Mouse (Mus musculus) limb, embryonic 11.5 days (tissue): Measurements from ENCODE around the gene Clec18a. TPM values are rescaled to one million over a fixed set of nuclear protein-coding genes. Genes with fewer than 3 reads are reported as not detected.

Experiments used
- ATAC-seq: fragments of 200-750 bp; cut with Nextera tagmentation; 2 replicates; pipeline ENCODE4 v1.8.0; 2017; ENCODE audit warnings: low read depth; ENCODE audit not compliant: insufficient number of reproducible peaks, low FRiP score, low TSS enrichment
- DNase-seq: peaks from one replicate; pipeline ENCODE4 v3.0.0-alpha.2; 2015; ENCODE audit warnings: low spot score
- H3K27ac ChIP-seq: fragments of 300-500 bp; sonication (generic); replicated peaks from 2 replicates; pipeline ENCODE4 v1.5.1; 2014; ENCODE audit warnings: low read depth, mild to moderate bottlenecking, low read length
- H3K27me3 ChIP-seq: fragments of 300-500 bp; sonication (generic); 2 replicates; pipeline ENCODE4 v1.6.1; 2014; ENCODE audit warnings: mild to moderate bottlenecking, low read length, mixed read lengths; ENCODE audit not compliant: control insufficient read depth, insufficient read depth
- H3K36me3 ChIP-seq: fragments of 300-500 bp; sonication (generic); 2 replicates; pipeline ENCODE4 v1.6.1; 2014; ENCODE audit warnings: mild to moderate bottlenecking, low read length, moderate library complexity, mixed read lengths; ENCODE audit not compliant: control insufficient read depth, insufficient read depth
- H3K4me1 ChIP-seq: fragments of 300-500 bp; sonication (generic); 2 replicates; pipeline ENCODE4 v1.6.1; 2014; ENCODE audit warnings: low read length, mixed read lengths; ENCODE audit not compliant: control insufficient read depth, insufficient read depth
- H3K4me2 ChIP-seq: fragments of 300-500 bp; sonication (generic); 2 replicates; pipeline ENCODE4 v1.6.1; 2014; ENCODE audit warnings: low read depth, mild to moderate bottlenecking, moderate library complexity; ENCODE audit not compliant: severe bottlenecking
- H3K4me3 ChIP-seq: fragments of 300-500 bp; sonication (generic); 2 replicates; pipeline ENCODE4 v1.5.1; 2014; ENCODE audit warnings: low read depth, low read length
- H3K9ac ChIP-seq: fragments of 300-500 bp; sonication (generic); 2 replicates; pipeline ENCODE4 v1.6.1; 2014; ENCODE audit warnings: mild to moderate bottlenecking, low read length
- H3K9me3 ChIP-seq: fragments of 300-500 bp; sonication (generic); 2 replicates; pipeline ENCODE4 v1.6.1; 2016; ENCODE audit warnings: low read length; ENCODE audit not compliant: control insufficient read depth
- WGBS: fragments of 180-500 bp; shearing (Covaris S2); extraction: QIAGEN DNeasy Blood & Tissue Kit; methylation state at CpG from one replicate; pipeline ENCODE4 v1.1.7; 2014; 5-methylcytosine and 5-hydroxymethylcytosine counted together
- polyA plus RNA-seq: library from polyadenylated mRNA; unstranded; fragments of >200 nt; fragmentation: Nextera tagmentation; extraction: Ambion mirVana; gene quantifications from 2 replicates; pipeline ENCODE4 v1.2.1, GENCODE M21; 2014

The Clec18a gene
- polyA plus RNA-seq, 1 experiment from 2014 or later, result not detected

DNA sequence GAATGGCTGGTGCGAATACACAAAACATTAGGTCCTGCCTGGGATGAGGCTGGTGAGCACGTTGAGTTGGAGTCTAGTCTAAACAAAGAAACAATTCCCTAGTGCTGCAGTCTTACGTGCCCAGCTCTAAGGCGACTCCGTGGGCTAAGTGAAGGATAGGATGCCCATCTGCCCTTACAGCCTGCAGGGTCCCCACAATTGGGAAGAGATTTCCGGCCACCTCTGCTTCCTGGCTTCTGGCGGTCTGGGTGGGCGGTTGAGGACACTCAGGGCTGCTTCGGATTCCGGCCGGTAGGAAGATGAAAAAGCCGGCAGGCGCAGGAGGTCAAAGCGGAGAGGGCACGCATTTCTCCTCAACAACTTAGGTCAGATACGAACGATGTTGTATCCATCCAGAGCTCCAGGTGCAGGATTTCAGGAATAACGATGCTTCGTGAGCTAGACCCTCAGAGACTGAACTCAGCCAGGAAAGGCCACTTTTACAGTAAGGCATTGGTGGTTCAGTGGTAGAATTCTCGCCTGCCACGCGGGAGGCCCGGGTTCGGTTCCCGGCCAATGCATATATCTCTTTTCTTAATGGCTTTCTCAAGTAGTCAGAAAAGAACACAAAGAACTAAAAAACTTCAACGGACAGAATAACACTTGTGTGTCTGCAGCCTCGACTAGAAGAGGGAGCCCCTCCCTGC, 30.0 kb downstream of the Clec18a start:
- WGBS, result under 1% methylated on average over 27 of the region's 27 CpGs
- Histone ChIP-seq H3K9ac (peak overlapping the region; percentile 28; the same call in 1 of the 2 replicates), H3K36me3 (no peaks in the 10 kb centered on the region; the same call in 1 of the 2 replicates), H3K27me3 (no peaks in the 10 kb centered on the region), H3K27ac (no peak overlapping the region), H3K4me1 (peaks cover 5% of the 10 kb centered on the region; the same call in 1 of the 2 replicates), H3K4me3 (peak overlapping the region; percentile 54), H3K9me3 (no peaks in the 10 kb centered on the region), H3K4me2 (peak overlapping the region; percentile 73)
- ATAC-seq, result peak; percentile 85
- DNase-seq, result peak; percentile 98

DNA sequence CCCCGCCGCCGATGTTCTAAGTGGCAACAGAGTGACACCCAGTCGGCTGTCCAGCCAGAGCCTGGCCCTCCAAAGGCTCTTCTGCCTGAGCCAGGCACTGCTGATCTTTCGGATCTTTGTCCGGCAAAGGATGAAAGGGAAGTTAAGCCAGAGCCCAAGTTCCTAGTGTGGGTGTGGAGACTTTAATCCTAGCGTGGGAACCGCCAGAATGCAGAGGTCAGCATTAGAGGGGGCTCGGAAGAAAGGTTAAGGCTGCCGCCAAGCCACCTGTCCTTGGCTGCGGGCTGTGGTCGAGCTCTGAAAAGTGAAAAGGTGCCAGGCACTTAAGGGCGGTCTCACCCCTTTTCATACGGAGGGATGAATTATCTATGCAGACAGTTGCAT, 30.5 kb downstream of the Clec18a start:
- Histone ChIP-seq H3K27me3 (no peaks in the 10 kb centered on the region), H3K4me3 (peak overlapping the region; percentile 54), H3K9ac (peak overlapping the region; percentile 28; the same call in 1 of the 2 replicates), H3K27ac (no peak overlapping the region), H3K4me1 (peaks cover 8% of the 10 kb centered on the region; the same call in 1 of the 2 replicates), H3K9me3 (no peaks in the 10 kb centered on the region), H3K36me3 (no peaks in the 10 kb centered on the region; the same call in 1 of the 2 replicates), H3K4me2 (peak overlapping the region; percentile 73)
- no peak for DNase-seq
- under 1% methylated on average over 14 of the region's 14 CpGs for WGBS
- no peak for ATAC-seq

- H3K4me3 ChIP-seq, result no peak overlapping the region
- DNase-seq (no peak), ATAC-seq (no peak)
- peaks cover 11% of the 10 kb centered on the region for H3K36me3 ChIP-seq
- no peaks in the 10 kb centered on the region for H3K27me3 ChIP-seq
- H3K4me1 ChIP-seq, result peaks cover 8% of the 10 kb centered on the region; the same call in 1 of the 2 replicates
- no peak overlapping the region for H3K9ac ChIP-seq
- no peak overlapping the region for H3K4me2 ChIP-seq
- no peaks in the 10 kb centered on the region for H3K9me3 ChIP-seq
- WGBS, result 68% methylated on average over 2 of the region's 2 CpGs
- H3K27ac ChIP-seq, result no peak overlapping the region
Observed at GRCm38 (mm10) chr8:111058946-111059572, 33.2 kb downstream of the Clec18a start.

GRCm38 (mm10) chr8:111056691-111057293, 35.4 kb downstream of the Clec18a start:
- Histone ChIP-seq H3K4me1 (peaks cover 8% of the 10 kb centered on the region; the same call in 1 of the 2 replicates), H3K27me3 (no peaks in the 10 kb centered on the region), H3K4me3 (peak overlapping the region; percentile 89), H3K9ac (peak overlapping the region; percentile 88), H3K4me2 (peak overlapping the region; percentile 99), H3K9me3 (no peaks in the 10 kb centered on the region), H3K27ac (peak overlapping the region; percentile 56), H3K36me3 (peaks cover 22% of the 10 kb centered on the region)
- 0 out of 2 replicates have a peak, but pooled peaks have one; percentile 17 for ATAC-seq
- peak; percentile 47 for DNase-seq
- WGBS, result under 1% methylated on average over 54 of the region's 63 CpGs

DNA sequence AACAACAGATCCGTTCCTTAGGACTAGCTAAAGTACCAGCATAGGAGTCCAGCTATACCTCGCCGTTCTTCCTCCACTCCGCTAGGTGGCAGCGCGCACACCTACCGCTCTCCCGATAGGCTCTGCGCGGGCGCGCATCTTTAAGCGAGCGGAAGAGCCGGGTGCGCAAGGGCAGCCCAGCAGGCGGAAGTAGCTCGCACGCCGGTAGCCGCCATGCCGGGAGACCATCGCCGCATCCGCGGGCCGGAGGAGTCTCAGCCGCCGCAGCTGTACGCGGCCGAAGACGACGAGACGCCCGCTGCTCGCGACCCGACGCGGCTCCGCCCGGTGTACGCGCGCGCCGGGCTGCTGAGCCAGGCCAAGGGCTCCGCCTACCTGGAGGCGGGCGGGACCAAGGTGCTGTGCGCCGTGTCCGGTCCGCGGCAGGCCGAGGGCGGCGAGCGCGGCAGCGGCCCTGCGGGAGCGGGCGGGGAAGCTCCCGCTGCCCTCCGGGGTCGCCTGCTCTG, 36.0 kb downstream of the Clec18a start, which contains the start of gene Exosc6:
Gene Exosc6 (plus strand): TSS at position 182 of the 506 bp plus-strand sequence.
- DNase-seq (peak; percentile 94), ATAC-seq (peak; percentile 88)
- Histone ChIP-seq H3K27ac (peak within 1 kb of the TSS; percentile 56), H3K4me1 (peaks cover 8% of the 10 kb centered on the region; the same call in 1 of the 2 replicates), H3K27me3 (no peaks in the 10 kb centered on the region), H3K9ac (peak within 1 kb of the TSS; percentile 88), H3K36me3 (peaks cover 27% of the 10 kb centered on the region), H3K4me2 (peak within 1 kb of the TSS; percentile 99), H3K9me3 (no peaks in the 10 kb centered on the region), H3K4me3 (peak within 1 kb of the TSS; percentile 89)
- WGBS, result under 1% methylated on average over 68 of the region's 68 CpGs

- no peaks in the 10 kb centered on the region for H3K9me3 ChIP-seq
- 64% methylated on average over 2 of the region's 2 CpGs for WGBS
- H3K27ac ChIP-seq, result no peak overlapping the region
- ATAC-seq (0 out of 2 replicates have a peak, but pooled peaks have one; percentile 24), DNase-seq (no peak)
- H3K4me3 ChIP-seq, result peak overlapping the region; percentile 89; the same call in 1 of the 2 replicates
- H3K9ac ChIP-seq, result no peak overlapping the region
- no peaks in the 10 kb centered on the region for H3K27me3 ChIP-seq
- peaks cover 6% of the 10 kb centered on the region; the same call in 1 of the 2 replicates for H3K4me1 ChIP-seq
- H3K36me3 ChIP-seq, result peaks cover 27% of the 10 kb centered on the region
- H3K4me2 ChIP-seq, result no peak overlapping the region
Observed at GRCm38 (mm10) chr8:111055661-111056060, 36.6 kb downstream of the Clec18a start.

GRCm38 (mm10) chr8:111055031-111055634, 37.1 kb downstream of the Clec18a start:
- Histone ChIP-seq H3K4me3 (no peak overlapping the region), H3K27me3 (no peaks in the 10 kb centered on the region), H3K36me3 (peaks cover 30% of the 10 kb centered on the region), H3K27ac (no peak overlapping the region), H3K4me2 (no peak overlapping the region), H3K9ac (no peak overlapping the region), H3K4me1 (peaks cover 6% of the 10 kb centered on the region; the same call in 1 of the 2 replicates), H3K9me3 (no peaks in the 10 kb centered on the region)
- 94% methylated on average over 17 of the region's 17 CpGs for WGBS
- ATAC-seq (no peak), DNase-seq (no peak)
